Mouse (Mus musculus): ENCODE data around the gene Atg7.

- no peak for TF ChIP-seq CTCF (IDR thresholded peaks at IDR 0.05; ENCODE audit: low read depth)
- no peak for TF ChIP-seq EP300 (IDR thresholded peaks at IDR 0.05; ENCODE audit: low read depth)
These were observed 103.6 kb downstream of the Atg7 start for GRCm38 (mm10) chr6:114746439-114746974.
